Mouse (Mus musculus): Measurements from ENCODE around the gene Ubp1.

- no peak for TF ChIP-seq EP300 (IDR thresholded peaks at IDR 0.05; ENCODE audit: low read depth)
- peak; percentile 49 for TF ChIP-seq CTCF (IDR thresholded peaks at IDR 0.05; ENCODE audit: low read depth)
Measured at GRCm38 (mm10) chr9:114006801-114007200, 76.1 kb downstream of the Ubp1 start.

Measured in liver, postnatal 0 days (tissue).